Mouse (Mus musculus): ENCODE data around the gene Ppp1r3d.

The Ppp1r3d gene

GRCm38 (mm10) chr2:178414261-178415149 lies at the start of gene Ppp1r3d, which contains the start of gene Fam217b:
TSS of gene Ppp1r3d (minus strand) at chr2:178414472.
TSS of gene Fam217b (plus strand) at chr2:178414524.
- DNase-seq: peak; percentile 71

GRCm38 (mm10) chr2:178460353-178460752 lies 46.1 kb upstream of the Ppp1r3d start:
- DNase-seq: no peak

- DNase-seq: no peak
These were observed 43.1 kb upstream of the Ppp1r3d start for GRCm38 (mm10) chr2:178457414-178457813.

- DNase-seq: peak; percentile 38
These were observed 40.6 kb upstream of the Ppp1r3d start for GRCm38 (mm10) chr2:178454664-178455516.

- no peak for DNase-seq
These were observed 36.7 kb upstream of the Ppp1r3d start for GRCm38 (mm10) chr2:178450961-178451360.

GRCm38 (mm10) chr2:178450236-178450635 lies 36.0 kb upstream of the Ppp1r3d start:
- no peak for DNase-seq

- no peak for DNase-seq
These were observed 35.1 kb upstream of the Ppp1r3d start for GRCm38 (mm10) chr2:178449386-178449785.

- DNase-seq: no peak
These were observed 23.0 kb upstream of the Ppp1r3d start for GRCm38 (mm10) chr2:178437311-178437710.

GRCm38 (mm10) chr2:178433903-178434302 lies 19.6 kb upstream of the Ppp1r3d start:
- no peak for DNase-seq

- no peak for DNase-seq
These were observed 19.2 kb upstream of the Ppp1r3d start for GRCm38 (mm10) chr2:178433495-178433894.

GRCm38 (mm10) chr2:178430231-178430630 lies 16.0 kb upstream of the Ppp1r3d start, which contains the start of gene Cdh26:
TSS of gene Cdh26 (plus strand) at chr2:178430531.
- DNase-seq: no peak

- DNase-seq: no peak
These were observed 15.2 kb upstream of the Ppp1r3d start for GRCm38 (mm10) chr2:178429426-178429825.

GRCm38 (mm10) chr2:178428676-178429075 lies 14.4 kb upstream of the Ppp1r3d start:
- no peak for DNase-seq

GRCm38 (mm10) chr2:178428183-178428582 lies 13.9 kb upstream of the Ppp1r3d start:
- no peak for DNase-seq

- DNase-seq: no peak
These were observed 12.9 kb upstream of the Ppp1r3d start for GRCm38 (mm10) chr2:178427181-178427580.

- DNase-seq: peak; percentile 39
These were observed 12.0 kb upstream of the Ppp1r3d start for GRCm38 (mm10) chr2:178426229-178426628.

- no peak for DNase-seq
These were observed 9.0 kb upstream of the Ppp1r3d start for GRCm38 (mm10) chr2:178423223-178423622.

- no peak for DNase-seq
These were observed 7.9 kb upstream of the Ppp1r3d start for GRCm38 (mm10) chr2:178422186-178422585.

- no peak for DNase-seq
These were observed 7.3 kb upstream of the Ppp1r3d start for GRCm38 (mm10) chr2:178421603-178422002.

GRCm38 (mm10) chr2:178420576-178420975 lies 6.3 kb upstream of the Ppp1r3d start:
- DNase-seq: no peak

GRCm38 (mm10) chr2:178416970-178417369 lies 2.7 kb upstream of the Ppp1r3d start:
- DNase-seq: no peak

GRCm38 (mm10) chr2:178416427-178416826 lies 2.2 kb upstream of the Ppp1r3d start:
- no peak for DNase-seq

GRCm38 (mm10) chr2:178415150-178415448 lies 827 bp upstream of the Ppp1r3d start:
- no peak for DNase-seq
